Mouse (Mus musculus) CH12.LX (cell line): ENCODE data around the gene Tjap1. TPM values are rescaled to one million over a fixed set of nuclear protein-coding genes. Genes with fewer than 3 reads are reported as not detected.

Experiments
- DNase-seq: peaks from one replicate; pipeline ENCODE4 v3.0.0-alpha.2; 2013; ENCODE audit errors: extremely low read depth
- H3K27ac ChIP-seq: 2 replicates; pipeline ENCODE4 v1.5.1; 2012; ENCODE audit warnings: low read depth, mild to moderate bottlenecking, control low read depth, moderate library complexity; ENCODE audit not compliant: insufficient read depth
- H3K27me3 ChIP-seq: replicated peaks from 2 replicates; pipeline ENCODE3; 2012; ENCODE audit warnings: inconsistent platforms
- H3K36me3 ChIP-seq, 2 experiments: replicated peaks in 1 of 2; 2 replicates each; pipeline versions ENCODE3 to v1.6.1; 2012; ENCODE audit warnings: inconsistent platforms in 1 of 2, low read length in 1 of 2, mild to moderate bottlenecking in 1 of 2, mixed read lengths in 1 of 2, moderate library complexity in 1 of 2; ENCODE audit not compliant: control insufficient read depth in 1 of 2, insufficient read depth in 1 of 2
- H3K4me1 ChIP-seq, 2 experiments: 2 replicates each; pipeline ENCODE4 v1.6.1; 2012; ENCODE audit warnings: inconsistent platforms in 1 of 2, moderate library complexity in 1 of 2; ENCODE audit not compliant: insufficient read depth in 2 of 2, control insufficient read depth in 1 of 2
- H3K4me2 ChIP-seq: 2 replicates; pipeline ENCODE4 v1.6.1; 2012; ENCODE audit warnings: low read depth, mild to moderate bottlenecking, control low read depth; ENCODE audit not compliant: poor library complexity, insufficient read depth, severe bottlenecking
- H3K4me3 ChIP-seq, 3 experiments: fragments of 150-350 bp in 1 of 3; sonication (generic) in 1 of 3; replicated peaks in 1 of 3; 2 replicates each; pipeline versions ENCODE3 to v1.5.1; 2011 to 2012; ENCODE audit warnings: low read depth in 2 of 3, low read length in 2 of 3, mild to moderate bottlenecking in 2 of 3, moderate library complexity in 2 of 3, control low read depth in 1 of 3, improper control_type of control experiment in 1 of 3, inconsistent platforms in 1 of 3, mixed read lengths in 1 of 3; ENCODE audit not compliant: poor library complexity in 1 of 3
- H3K79me2 ChIP-seq: replicated peaks from 2 replicates; pipeline ENCODE4 v1.6.1; 2012; ENCODE audit warnings: mild to moderate bottlenecking, moderate library complexity; ENCODE audit not compliant: control insufficient read depth, poor library complexity, insufficient read depth, severe bottlenecking; ENCODE audit errors: extremely low read depth
- H3K9ac ChIP-seq: 2 replicates; pipeline ENCODE4 v1.6.1; 2012; ENCODE audit warnings: low read depth, mild to moderate bottlenecking, control low read depth, moderate library complexity; ENCODE audit not compliant: insufficient read depth
- H3K9me3 ChIP-seq: replicated peaks from 2 replicates; pipeline ENCODE3; 2012; ENCODE audit warnings: low read length, inconsistent platforms, mixed read lengths
- CHD1 ChIP-seq: IDR thresholded peaks from 2 replicates; pipeline ENCODE4 v1.6.1; 2012; ENCODE audit warnings: low read depth, low read length, improper control_type of control experiment, inconsistent platforms
- CHD2 ChIP-seq: IDR thresholded peaks from 2 replicates; pipeline ENCODE4 v1.6.1; 2011; ENCODE audit warnings: low read length, improper control_type of control experiment
- CTCF ChIP-seq, 2 experiments: IDR thresholded peaks in 1 of 2; conservative IDR thresholded peaks in 1 of 2; 2 replicates each; pipeline ENCODE4 v1.5.1; 2011 to 2012; ENCODE audit warnings: low read depth in 2 of 2, low read length in 2 of 2, improper control_type of control experiment in 1 of 2, inconsistent platforms in 1 of 2, mild to moderate bottlenecking in 1 of 2, moderate library complexity in 1 of 2
- ELF1 ChIP-seq: IDR thresholded peaks from 2 replicates; pipeline ENCODE4 v1.6.1; 2014; ENCODE audit warnings: low read depth, mild to moderate bottlenecking, inconsistent platforms, low read length, improper control_type of control experiment
- EP300 ChIP-seq: IDR thresholded peaks from 2 replicates; pipeline ENCODE4 v1.6.1; 2011; ENCODE audit warnings: low read length, improper control_type of control experiment
- ETS1 ChIP-seq: conservative IDR thresholded peaks from 2 replicates; pipeline ENCODE4 v1.6.1; 2012; ENCODE audit warnings: low read depth, mild to moderate bottlenecking, inconsistent platforms, low read length, improper control_type of control experiment, moderate library complexity
- JUND ChIP-seq: conservative IDR thresholded peaks from 2 replicates; pipeline ENCODE4 v1.6.1; 2011; ENCODE audit warnings: low read depth, low read length, improper control_type of control experiment
- MAZ ChIP-seq: IDR thresholded peaks from 2 replicates; pipeline ENCODE4 v1.6.1; 2012; ENCODE audit warnings: low read depth, mild to moderate bottlenecking, inconsistent platforms, low read length, improper control_type of control experiment, moderate library complexity
- NRF1 ChIP-seq: IDR thresholded peaks from 2 replicates; pipeline ENCODE4 v1.6.1; 2014; ENCODE audit warnings: low read depth, mild to moderate bottlenecking, inconsistent platforms, low read length, improper control_type of control experiment, moderate library complexity
- PAX5 ChIP-seq: IDR thresholded peaks from 2 replicates; pipeline ENCODE4 v1.6.1; 2012; ENCODE audit warnings: low read length, inconsistent platforms, mixed read lengths
- POLR2A ChIP-seq: IDR thresholded peaks from 2 replicates; pipeline ENCODE4 v1.6.1; 2011; ENCODE audit warnings: low read depth, mild to moderate bottlenecking, improper control_type of control experiment, low read length
- RAD21 ChIP-seq: IDR thresholded peaks from 2 replicates; pipeline ENCODE4 v1.6.1; 2011; ENCODE audit warnings: low read depth, mild to moderate bottlenecking, low read length, improper control_type of control experiment, moderate library complexity
- TBP ChIP-seq: conservative IDR thresholded peaks from 2 replicates; pipeline ENCODE4 v1.6.1; 2011; ENCODE audit warnings: low read depth, low read length, improper control_type of control experiment
- UBTF ChIP-seq: IDR thresholded peaks from 2 replicates; pipeline ENCODE4 v1.6.1; 2012; ENCODE audit warnings: low read depth, mild to moderate bottlenecking, inconsistent platforms, low read length, improper control_type of control experiment, moderate library complexity
- dilution Hi-C: fragments of 300-500 bp; cut with MboI; formaldehyde crosslinking; loops from 2 replicates; pipeline ENCODE4 v1.14.3; 2020; ENCODE audit warnings: low sequenced_read_pairs; ENCODE audit not compliant: extremely low pct_unique_long_range_greater_than_20kb, extremely low pct_ligation_motif_present
- in situ Hi-C: fragments of 300-500 bp; cut with MboI; formaldehyde crosslinking; loops from 3 replicates; pipeline ENCODE4 v1.14.3; 2019; ENCODE audit warnings: low sequenced_read_pairs, low pct_ligation_motif_present, low pct_unique_long_range_greater_than_20kb, mixed read lengths
- polyA plus RNA-seq: library from polyadenylated mRNA; unstranded; fragments of >175 nt; gene quantifications from 2 replicates; pipeline ENCODE4 v1.2.1, GENCODE M21; 2012; ENCODE audit warnings: low read depth; ENCODE audit not compliant: insufficient read length
- total RNA-seq, 2 experiments: library from RNA; depleted of rRNA; stranded (reverse); fragments of 300-350 nt in 1 of 2; fragments of >200 nt in 1 of 2; gene quantifications; 2 replicates each; pipeline ENCODE4 v1.2.3; 2012 to 2014

Tjap1 gene
- total and polyA plus RNA-seq, 3 experiments = 8.6 to 24.3 (median 14.2) TPM

- DNase-seq = no peak
- dilution Hi-C loops = no loop called here
- TF ChIP-seq RAD21 = no peak
- peak; percentile 32; the same call in 1 of the 2 replicates for TF ChIP-seq POLR2A
- Histone ChIP-seq H3K27ac (no peak overlapping the region), H3K36me3 (peaks cover 75 to 94% of the 10 kb centered on the region in 2 experiments), H3K4me3 (no peak overlapping the region), H3K9me3 (no peaks in the 10 kb centered on the region), H3K4me2 (no peak overlapping the region), H3K4me1 (peaks cover 3 to 12% of the 10 kb centered on the region in 2 experiments), H3K27me3 (no peaks in the 10 kb centered on the region), H3K79me2 (peaks cover 13% of the 10 kb centered on the region), H3K9ac (no peak overlapping the region)
- in situ Hi-C loops = loop anchor here (25.0 kb wide), 1 partner anchor 745 kb away; no protein-coding TSS in a partner anchor
These were observed 40.6 kb downstream of the Tjap1 start for GRCm38 (mm10) chr17:46242274-46242673.

GRCm38 (mm10) chr17:46241471-46241870 lies 41.4 kb downstream of the Tjap1 start:
- TF ChIP-seq TBP (no peak), MAZ (no peak), JUND (no peak), UBTF (no peak), POLR2A (no peak), ELF1 (no peak)
- TF ChIP-seq, all 38 proteins: peak for 0
- in situ Hi-C loops = loop anchor here (25.0 kb wide), 1 partner anchor 746 kb away; no protein-coding TSS in a partner anchor
- no peaks in the 10 kb centered on the region for H3K9me3 ChIP-seq
- dilution Hi-C loops = no loop called here
- no peak overlapping the region for H3K27ac ChIP-seq
- H3K36me3 ChIP-seq = peaks cover 83 to 97% of the 10 kb centered on the region in 2 experiments
- H3K4me2 ChIP-seq = no peak overlapping the region
- H3K9ac ChIP-seq = no peak overlapping the region
- peaks cover 5% of the 10 kb centered on the region; the same call in 1 of the 2 replicates for H3K79me2 ChIP-seq
- no peaks in the 10 kb centered on the region for H3K27me3 ChIP-seq
- peaks cover 0 to 6% of the 10 kb centered on the region in 2 experiments; a peak in 2 of 4 replicates for H3K4me1 ChIP-seq
- no peak overlapping the region for H3K4me3 ChIP-seq
- DNase-seq = no peak

GRCm38 (mm10) chr17:46239516-46240114 lies 43.2 kb downstream of the Tjap1 start:
- Histone ChIP-seq H3K79me2 (no peaks in the 10 kb centered on the region), H3K9ac (no peak overlapping the region), H3K4me2 (no peak overlapping the region), H3K4me3 (no peak overlapping the region), H3K27me3 (no peaks in the 10 kb centered on the region), H3K27ac (no peak overlapping the region), H3K4me1 (no peaks in the 10 kb centered on the region), H3K9me3 (no peaks in the 10 kb centered on the region), H3K36me3 (peaks cover 87 to 93% of the 10 kb centered on the region in 2 experiments)
- no peak for DNase-seq
- TF ChIP-seq ETS1 (no peak), PAX5 (no peak), CHD1 (no peak), UBTF (no peak), CHD2 (no peak), CTCF (conservative IDR thresholded peaks at IDR 0.05 in 1 of 2, IDR thresholded peaks at IDR 0.05 in 1 of 2; ENCODE audit: low read depth in 2 of 2, low read length in 2 of 2) (no peak), JUND (no peak), TBP (no peak), NRF1 (no peak), EP300 (no peak)
- in situ Hi-C loops = loop anchor here (5.0 to 25.0 kb wide), 2 partner anchors 37 to 748 kb away; partner anchors contain the start of genes Polh and Xpo5
- dilution Hi-C loops = no loop called here
